Mouse (Mus musculus) embryonic facial prominence, embryonic 11.5 days (tissue): ENCODE measurements around the gene Smpdl3a. TPM values are rescaled to one million over a fixed set of nuclear protein-coding genes. Genes with fewer than 3 reads are reported as not detected.

Experiments
- ATAC-seq: fragments of 200-750 bp; cut with Nextera tagmentation; replicated peaks from 2 replicates; pipeline ENCODE4 v1.8.0; 2017; ENCODE audit warnings: low read depth; ENCODE audit not compliant: insufficient number of reproducible peaks, low FRiP score, low TSS enrichment
- DNase-seq: peaks from one replicate; pipeline ENCODE4 v3.0.0-alpha.2; 2015; ENCODE audit warnings: low spot score
- H3K27ac ChIP-seq: fragments of 300-500 bp; sonication (generic); replicated peaks from 2 replicates; pipeline ENCODE4 v1.5.1; 2014; ENCODE audit warnings: mild to moderate bottlenecking, low read depth, low read length, control low read depth
- H3K27me3 ChIP-seq: fragments of 300-500 bp; sonication (generic); 2 replicates; pipeline ENCODE4 v1.6.1; 2014; ENCODE audit warnings: mild to moderate bottlenecking, low read length, moderate library complexity, mixed read lengths; ENCODE audit not compliant: control insufficient read depth, insufficient read depth
- H3K36me3 ChIP-seq: fragments of 300-500 bp; sonication (generic); replicated peaks from 2 replicates; pipeline ENCODE4 v1.6.1; 2014; ENCODE audit warnings: low read depth, mild to moderate bottlenecking, low read length, moderate library complexity, mixed read lengths; ENCODE audit not compliant: control insufficient read depth, insufficient read depth
- H3K4me1 ChIP-seq: fragments of 300-500 bp; sonication (generic); 2 replicates; pipeline ENCODE4 v1.6.1; 2014; ENCODE audit warnings: low read length, mixed read lengths; ENCODE audit not compliant: control insufficient read depth, insufficient read depth
- H3K4me2 ChIP-seq: fragments of 300-500 bp; sonication (generic); 2 replicates; pipeline ENCODE4 v1.6.1; 2014; ENCODE audit warnings: low read depth, mild to moderate bottlenecking, control low read depth, low read length, moderate library complexity
- H3K4me3 ChIP-seq: fragments of 300-500 bp; sonication (generic); 2 replicates; pipeline ENCODE4 v1.5.1; 2014; ENCODE audit warnings: low read depth, low read length, control low read depth
- H3K9ac ChIP-seq: fragments of 300-500 bp; sonication (generic); replicated peaks from 2 replicates; pipeline ENCODE4 v1.6.1; 2014; ENCODE audit warnings: mild to moderate bottlenecking, control low read depth, low read length
- H3K9me3 ChIP-seq: fragments of 300-500 bp; sonication (generic); replicated peaks from 2 replicates; pipeline ENCODE4 v1.6.1; 2016; ENCODE audit warnings: mild to moderate bottlenecking, low read length, inconsistent platforms, mixed read lengths; ENCODE audit not compliant: control insufficient read depth
- WGBS: fragments of 180-500 bp; shearing (Covaris S2); extraction: QIAGEN DNeasy Blood & Tissue Kit; methylation state at CpG from one replicate; pipeline ENCODE4 v1.1.7; 2014; 5-methylcytosine and 5-hydroxymethylcytosine counted together
- polyA plus RNA-seq: library from polyadenylated mRNA; unstranded; fragments of >200 nt; fragmentation: Nextera tagmentation; extraction: Ambion mirVana; gene quantifications from 2 replicates; pipeline ENCODE4 v1.2.1, GENCODE M21; 2014

The Smpdl3a gene
- polyA plus RNA-seq, 1 experiment from 2014 or later: 10.0 TPM

DNA sequence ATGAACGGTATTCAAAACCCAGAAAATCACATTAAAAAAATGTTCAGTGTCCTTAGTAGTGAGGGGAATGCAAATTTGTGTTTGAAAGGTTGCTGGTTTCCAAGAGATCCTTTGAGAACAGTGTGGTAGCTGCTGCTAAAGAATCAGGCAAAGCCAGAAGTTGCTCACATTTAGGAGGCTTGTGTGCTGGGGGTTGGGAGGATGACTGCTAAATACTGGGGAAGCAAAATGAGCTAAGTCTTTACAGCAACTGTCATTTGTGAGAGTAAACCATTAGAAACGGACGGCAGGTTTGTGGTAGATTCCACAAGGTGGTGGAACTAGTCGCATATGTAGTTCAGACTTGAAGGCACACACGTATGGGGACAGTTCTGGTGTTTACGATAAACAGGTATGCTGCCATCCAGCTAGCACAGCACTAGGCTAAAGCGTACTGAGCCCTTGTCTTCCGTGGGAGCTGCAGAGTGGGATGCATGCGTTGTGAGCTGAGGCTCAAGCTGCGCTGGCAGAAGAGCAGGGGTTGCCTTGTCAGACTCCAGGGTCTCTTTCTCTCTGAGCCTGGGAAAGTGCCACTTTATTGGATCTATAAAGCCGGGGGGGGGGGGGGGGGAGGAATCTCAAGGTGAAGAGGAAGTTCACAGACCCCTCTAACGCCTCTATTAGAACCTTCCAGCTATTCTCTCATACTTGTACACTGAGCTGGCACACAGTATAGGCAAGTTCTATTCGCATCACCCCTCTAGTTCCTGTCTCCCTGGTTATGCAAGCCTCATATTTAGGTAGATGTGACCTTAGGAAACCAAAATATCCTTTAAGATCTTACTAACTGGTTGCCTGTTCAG, 10.6 kb upstream of the Smpdl3a start:
- no peaks in the 10 kb centered on the region for H3K36me3 ChIP-seq
- no peaks in the 10 kb centered on the region; the same call in 1 of the 2 replicates for H3K4me1 ChIP-seq
- peak; percentile 60; the same call in 1 of the 2 replicates for ATAC-seq
- H3K27me3 ChIP-seq: no peaks in the 10 kb centered on the region
- WGBS: 48% methylated on average over 12 of the region's 13 CpGs
- H3K9ac ChIP-seq: no peak overlapping the region
- H3K9me3 ChIP-seq: no peaks in the 10 kb centered on the region
- H3K4me2 ChIP-seq: no peak overlapping the region
- no peak overlapping the region for H3K27ac ChIP-seq
- peak; percentile 3 for DNase-seq
- H3K4me3 ChIP-seq: no peak overlapping the region

DNA sequence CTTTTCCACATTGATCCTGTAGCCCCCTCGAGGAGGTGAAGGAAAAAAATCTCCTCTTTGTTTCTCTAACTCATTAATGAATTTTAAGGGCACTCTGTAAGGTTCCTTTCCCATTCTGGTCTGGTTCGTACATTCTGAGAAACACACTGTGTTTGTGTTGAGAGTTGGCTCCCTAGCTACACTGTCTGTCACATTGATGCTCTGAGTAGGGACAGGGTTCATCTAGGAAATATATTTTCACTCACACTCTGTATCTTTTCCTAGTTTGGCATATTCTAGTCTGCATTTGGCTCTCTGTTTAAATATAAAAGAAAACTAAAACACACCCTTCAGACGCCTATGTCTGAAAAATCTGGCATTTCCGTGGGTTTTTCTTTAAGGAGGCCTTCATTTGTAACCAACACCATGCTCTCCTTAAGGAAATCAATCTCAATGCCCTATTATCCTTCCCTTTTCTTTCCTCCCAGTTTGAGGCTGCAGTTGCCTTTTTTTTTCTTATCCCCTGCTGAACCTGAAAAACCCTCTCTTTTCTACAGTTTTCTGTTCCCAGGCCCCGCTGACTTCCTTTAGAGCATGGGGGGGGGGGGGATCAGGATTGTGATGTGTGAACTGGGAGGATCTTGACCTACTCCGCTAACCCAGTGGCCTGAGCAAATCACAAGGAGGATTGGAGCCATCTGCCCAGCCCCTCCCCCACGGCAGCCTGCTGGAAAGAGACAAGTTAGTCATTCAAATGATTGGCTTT, 9.8 kb upstream of the Smpdl3a start:
- Histone ChIP-seq H3K4me3 (0 out of 2 replicates have a peak overlapping the region, but pooled peaks have one; percentile 12), H3K27ac (no peak overlapping the region), H3K27me3 (no peaks in the 10 kb centered on the region), H3K4me2 (peak overlapping the region; percentile 32), H3K36me3 (no peaks in the 10 kb centered on the region), H3K9me3 (no peaks in the 10 kb centered on the region), H3K9ac (no peak overlapping the region; the same call in 1 of the 2 replicates), H3K4me1 (no peaks in the 10 kb centered on the region; the same call in 1 of the 2 replicates)
- WGBS: 12% methylated on average over 7 of the region's 7 CpGs
- ATAC-seq (peak; percentile 86), DNase-seq (peak; percentile 71)

DNA sequence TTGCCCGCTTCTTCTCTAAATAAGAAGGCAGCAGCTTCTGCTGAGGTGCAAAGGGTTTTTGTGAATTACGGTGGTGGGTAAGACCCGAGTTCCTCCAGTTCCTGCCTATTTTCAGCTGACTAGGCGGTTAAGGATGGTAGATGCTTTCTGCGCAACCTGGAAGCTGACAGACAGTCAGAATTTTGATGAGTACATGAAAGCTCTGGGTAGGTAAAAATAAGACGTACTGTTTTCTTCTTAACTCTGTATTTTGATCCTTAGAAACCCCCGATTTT, 9.3 kb upstream of the Smpdl3a start, which contains the start of gene Fabp7:
Gene Fabp7, plus strand, starts transcription at position 6 of the 275 bp plus-strand sequence.
- Histone ChIP-seq H3K4me2 (peak within 1 kb of the TSS; percentile 32), H3K27me3 (no peaks in the 10 kb centered on the region), H3K36me3 (no peaks in the 10 kb centered on the region), H3K9me3 (no peaks in the 10 kb centered on the region), H3K27ac (0 out of 2 replicates have a peak within 1 kb of the TSS, but pooled peaks have one; percentile 3), H3K9ac (peak within 1 kb of the TSS; percentile 22), H3K4me3 (peak within 1 kb of the TSS; percentile 12; the same call in 1 of the 2 replicates), H3K4me1 (no peaks in the 10 kb centered on the region; the same call in 1 of the 2 replicates)
- WGBS: 16% methylated on average over 7 of the region's 7 CpGs
- DNase-seq (no peak), ATAC-seq (no peak; the same call in 1 of the 2 replicates)

DNA sequence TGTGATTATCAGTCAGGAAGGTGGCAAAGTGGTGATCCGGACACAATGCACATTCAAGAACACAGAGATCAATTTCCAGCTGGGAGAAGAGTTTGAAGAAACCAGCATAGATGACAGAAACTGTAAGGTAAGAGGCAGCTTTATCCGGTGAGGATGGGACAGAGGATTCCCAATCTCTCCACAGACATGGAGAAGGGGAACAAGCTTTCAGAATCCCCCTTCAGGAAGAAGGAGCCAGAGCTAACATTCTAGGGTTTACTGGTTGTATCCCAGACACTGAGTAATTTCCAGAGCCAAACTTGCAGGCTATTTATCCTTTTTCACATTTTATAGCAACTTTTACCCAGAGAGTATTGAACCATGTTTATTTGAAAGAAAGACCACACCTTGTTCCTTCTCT, 8.6 kb upstream of the Smpdl3a start:
- 0 out of 2 replicates have a peak overlapping the region, but pooled peaks have one; percentile 3 for H3K27ac ChIP-seq
- no peak for DNase-seq
- WGBS: 64% methylated on average over 2 of the region's 2 CpGs
- peak overlapping the region; percentile 3; the same call in 1 of the 2 replicates for H3K4me3 ChIP-seq
- H3K4me1 ChIP-seq: no peaks in the 10 kb centered on the region; the same call in 1 of the 2 replicates
- no peaks in the 10 kb centered on the region for H3K27me3 ChIP-seq
- H3K36me3 ChIP-seq: no peaks in the 10 kb centered on the region
- no peak for ATAC-seq
- peak overlapping the region; percentile 22 for H3K9ac ChIP-seq
- H3K9me3 ChIP-seq: no peaks in the 10 kb centered on the region
- H3K4me2 ChIP-seq: no peak overlapping the region

DNA sequence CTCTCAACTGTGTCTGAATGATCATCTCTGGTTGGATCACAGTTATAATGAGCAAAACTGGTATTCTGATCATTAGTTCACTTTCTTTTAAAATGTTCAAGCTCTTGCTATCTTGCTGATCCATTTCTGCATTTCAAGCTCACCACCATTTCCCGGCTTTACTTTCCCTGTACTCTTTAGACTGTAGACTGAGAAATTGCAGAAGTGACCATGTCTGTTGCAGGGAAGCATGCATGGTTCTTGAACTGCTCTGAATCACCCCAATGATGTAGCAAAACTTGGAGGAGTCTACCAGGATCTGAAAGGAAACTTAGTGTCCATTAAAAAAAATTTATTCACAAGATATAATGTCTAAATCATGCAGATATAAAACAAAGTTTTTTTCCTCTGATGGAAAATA, 1.2 kb upstream of the Smpdl3a start:
- Histone ChIP-seq H3K4me3 (no peak overlapping the region), H3K36me3 (no peaks in the 10 kb centered on the region), H3K9ac (no peak overlapping the region), H3K27ac (no peak overlapping the region), H3K4me2 (no peak overlapping the region), H3K4me1 (no peaks in the 10 kb centered on the region), H3K27me3 (no peaks in the 10 kb centered on the region), H3K9me3 (no peaks in the 10 kb centered on the region)
- WGBS: 95% methylated on average over 1 of the region's 1 CpGs
- DNase-seq (no peak), ATAC-seq (no peak)

DNA sequence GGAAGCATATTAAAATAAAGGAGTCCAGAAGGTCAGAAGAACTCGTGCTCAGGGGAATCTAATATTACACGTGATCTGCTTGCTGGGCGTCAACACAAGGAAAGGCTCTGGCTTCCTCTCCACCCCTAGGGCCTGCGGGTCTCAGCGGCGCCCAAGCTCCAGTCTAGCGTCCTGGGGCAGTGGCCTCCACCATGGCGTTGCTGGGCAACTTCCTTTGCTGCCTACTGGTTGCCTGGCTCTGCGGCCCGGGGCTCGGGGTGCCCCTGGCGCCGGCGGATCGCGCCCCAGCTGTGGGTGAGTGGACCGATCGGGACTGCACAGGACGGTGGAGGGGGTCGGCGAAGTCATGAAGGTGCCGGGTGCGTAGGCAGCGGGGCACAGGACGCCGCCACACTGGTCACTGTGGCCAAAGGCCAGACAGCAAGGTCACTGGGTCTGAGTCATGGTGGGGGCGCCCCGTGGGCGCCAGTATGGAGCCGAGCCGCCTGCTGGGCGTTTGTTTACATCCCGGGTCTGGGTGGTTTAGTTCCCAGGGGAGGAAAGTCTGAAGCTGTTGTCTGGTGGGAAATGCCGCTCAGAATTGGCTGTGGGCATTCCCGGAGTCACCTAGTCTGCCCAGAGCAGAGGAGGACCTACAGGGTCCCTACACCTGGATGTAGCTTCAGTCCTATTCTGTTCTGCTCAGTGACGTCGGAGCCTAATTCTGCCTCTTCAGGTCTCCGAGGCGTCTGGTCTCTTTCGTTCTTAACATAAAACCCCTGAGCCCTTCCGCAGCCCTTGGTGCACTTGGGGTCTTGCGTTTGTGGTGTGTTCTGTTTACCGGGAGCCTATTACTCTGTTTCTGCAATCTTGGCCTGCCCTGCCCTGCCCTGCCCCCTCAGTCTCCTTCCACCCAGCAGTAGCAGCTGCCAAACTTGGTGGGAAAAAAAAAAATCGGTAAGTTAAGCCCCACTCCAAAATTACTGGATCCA, 641 bp downstream of the Smpdl3a start:
- 2% methylated on average over 44 of the region's 44 CpGs for WGBS
- ATAC-seq: peak; percentile 77
- H3K27ac ChIP-seq: no peak overlapping the region

DNA sequence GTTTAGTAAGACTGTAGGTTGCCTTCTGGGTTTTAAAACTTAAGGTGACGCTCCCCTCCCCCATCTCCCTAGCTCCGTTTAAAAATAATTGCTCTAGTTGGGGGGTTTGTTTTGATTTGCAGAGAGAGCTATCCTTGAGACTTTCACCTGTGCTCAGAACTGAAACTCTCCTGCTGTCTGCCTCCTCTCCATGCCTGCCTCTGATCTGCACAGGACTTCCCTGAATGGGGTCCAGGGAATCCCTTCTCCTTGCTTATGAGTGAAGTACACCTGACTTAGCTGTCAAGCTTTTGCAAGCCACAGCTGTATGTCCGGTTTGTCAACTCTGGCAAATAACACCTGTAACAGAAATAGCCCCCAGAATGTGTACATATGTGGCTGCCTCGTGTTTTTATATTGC, 1.4 kb downstream of the Smpdl3a start:
- Histone ChIP-seq H3K9ac (no peak overlapping the region; the same call in 1 of the 2 replicates), H3K27me3 (no peaks in the 10 kb centered on the region), H3K9me3 (no peaks in the 10 kb centered on the region), H3K36me3 (no peaks in the 10 kb centered on the region), H3K4me2 (peak overlapping the region; percentile 94), H3K27ac (no peak overlapping the region), H3K4me1 (no peaks in the 10 kb centered on the region), H3K4me3 (peak overlapping the region; percentile 47; the same call in 1 of the 2 replicates)
- WGBS: 35% methylated on average over 4 of the region's 4 CpGs
- ATAC-seq: no peak; the same call in 1 of the 2 replicates
- no peak for DNase-seq

More for the DNA sequence above, 641 bp downstream of the Smpdl3a start:
- DNase-seq: peak; percentile 37
- Histone ChIP-seq H3K4me3 (peak overlapping the region; percentile 47), H3K4me1 (no peaks in the 10 kb centered on the region), H3K27me3 (no peaks in the 10 kb centered on the region), H3K36me3 (no peaks in the 10 kb centered on the region), H3K9me3 (no peaks in the 10 kb centered on the region), H3K9ac (peak overlapping the region; percentile 72), H3K4me2 (peak overlapping the region; percentile 94)
